Mouse (Mus musculus) bone marrow macrophage, adult 2 months (primary cell): Measurements from ENCODE around the gene Ces2f.

Source experiments
- CTCF ChIP-seq: IDR thresholded peaks from 2 replicates; pipeline ENCODE4 v1.5.1; 2012; ENCODE audit warnings: low read depth, mild to moderate bottlenecking, low read length, moderate library complexity
- POLR2A ChIP-seq: IDR thresholded peaks from 2 replicates; pipeline ENCODE4 v1.6.1; 2012; ENCODE audit warnings: mild to moderate bottlenecking, low read depth, low read length, borderline replicate concordance

DNA sequence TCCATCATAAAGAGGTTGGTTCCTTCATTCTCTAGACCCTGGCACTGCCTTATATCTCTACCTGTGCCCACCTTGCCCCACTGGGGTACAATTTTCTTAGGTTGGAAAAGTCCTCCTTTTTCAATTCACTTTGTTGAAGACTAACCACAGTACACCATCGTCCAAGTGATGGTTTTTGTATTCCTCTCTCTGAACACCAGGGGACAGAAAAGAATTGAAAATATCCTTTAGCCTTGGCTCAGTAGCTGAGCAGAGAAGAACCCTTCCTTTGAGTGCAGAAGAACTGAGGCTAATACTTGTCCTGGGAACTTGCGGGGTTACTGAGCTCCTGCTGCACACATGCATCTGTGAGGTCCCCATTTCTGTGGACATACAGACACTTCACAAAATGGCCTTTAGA is 2.5 kb upstream of the Ces2f start:
- TF ChIP-seq CTCF (no peak), POLR2A (no peak)
